Mouse (Mus musculus) cerebellum, adult 2 months (tissue): ENCODE results near the gene Rhbdl1.

Experiments used
- CTCF ChIP-seq: fragments of 200-500 bp; IDR thresholded peaks from 2 replicates; pipeline ENCODE4 v1.5.1; 2011; ENCODE audit warnings: low read depth, mild to moderate bottlenecking, control low read depth, low read length, moderate library complexity, borderline replicate concordance; ENCODE audit not compliant: insufficient read depth
- POLR2A ChIP-seq: fragments of 200-500 bp; IDR thresholded peaks from 2 replicates; pipeline ENCODE4 v1.6.1; 2011; ENCODE audit warnings: low read length, control low read depth, borderline replicate concordance; ENCODE audit not compliant: insufficient read depth

- TF ChIP-seq CTCF (peak; percentile 27; the same call in 1 of the 2 replicates), POLR2A (peak; percentile 77; the same call in 1 of the 2 replicates)
Measured at GRCm38 (mm10) chr17:25844396-25844901, 7.4 kb upstream of the Rhbdl1 start, which contains the start of gene Rhot2.
